Mouse (Mus musculus) olfactory bulb, adult 2 months (tissue): ENCODE data around the gene Mapk10. TPM values are rescaled to one million over a fixed set of nuclear protein-coding genes. Genes with fewer than 3 reads are reported as not detected.

Experiments
- H3K27ac ChIP-seq: fragments of 200-500 bp; 2 replicates; pipeline ENCODE4 v1.5.1; 2012; ENCODE audit warnings: low read depth, low read length; ENCODE audit not compliant: insufficient read depth
- H3K4me1 ChIP-seq: fragments of 200-500 bp; 2 replicates; pipeline ENCODE4 v1.6.1; 2012; ENCODE audit warnings: low read length; ENCODE audit not compliant: control insufficient read depth, insufficient read depth
- H3K4me3 ChIP-seq: fragments of 200-500 bp; 2 replicates; pipeline ENCODE4 v1.5.1; 2012; ENCODE audit warnings: mild to moderate bottlenecking, low read depth, low read length, moderate library complexity; ENCODE audit not compliant: insufficient read depth
- CTCF ChIP-seq: fragments of 200-500 bp; IDR thresholded peaks from 2 replicates; pipeline ENCODE4 v1.5.1; 2012; ENCODE audit warnings: low read depth, mild to moderate bottlenecking, low read length, moderate library complexity; ENCODE audit not compliant: insufficient read depth
- POLR2A ChIP-seq: fragments of 200-500 bp; IDR thresholded peaks from 2 replicates; pipeline ENCODE4 v1.6.1; 2012; ENCODE audit warnings: mild to moderate bottlenecking, low read depth, low read length, moderate library complexity; ENCODE audit not compliant: insufficient read depth
- WGBS: fragments of 180-500 bp; shearing (Covaris S2); methylation state at CpG from one replicate; pipeline ENCODE4 v1.1.7; 2018; 5-methylcytosine and 5-hydroxymethylcytosine counted together
- polyA plus RNA-seq: library from polyadenylated mRNA; stranded (reverse); fragments of >200 nt; gene quantifications from 2 replicates; pipeline ENCODE4 v1.2.4, GENCODE M21; 2012; ENCODE audit warnings: low replicate concordance; ENCODE audit not compliant: missing spikeins, insufficient read depth, insufficient read length

Gene Mapk10
- polyA plus RNA-seq, 1 experiment, result not detected

- WGBS, result 67% methylated on average over 4 of the region's 4 CpGs
- no peak overlapping the region for H3K27ac ChIP-seq
- no peak for TF ChIP-seq CTCF
- TF ChIP-seq POLR2A, result no peak
- no peak overlapping the region for H3K4me3 ChIP-seq
- H3K4me1 ChIP-seq, result no peaks in the 10 kb centered on the region
Measured at GRCm38 (mm10) chr5:103008894-103009293, 202.2 kb downstream of the Mapk10 start.

GRCm38 (mm10) chr5:103002116-103002515 lies 209.0 kb downstream of the Mapk10 start:
- TF ChIP-seq CTCF, result no peak
- no peak for TF ChIP-seq POLR2A
- H3K4me3 ChIP-seq, result no peak overlapping the region
- no peak overlapping the region for H3K27ac ChIP-seq
- no peaks in the 10 kb centered on the region for H3K4me1 ChIP-seq
- WGBS, result 73% methylated on average over 7 of the region's 7 CpGs

- Histone ChIP-seq H3K4me1 (no peaks in the 10 kb centered on the region), H3K27ac (no peak overlapping the region), H3K4me3 (no peak overlapping the region)
- TF ChIP-seq CTCF (no peak), POLR2A (no peak)
- WGBS, result 82% methylated on average over 6 of the region's 6 CpGs
Measured at GRCm38 (mm10) chr5:103000572-103000971, 210.6 kb downstream of the Mapk10 start.

- no peak for TF ChIP-seq POLR2A
- no peak for TF ChIP-seq CTCF
- WGBS, result 83% methylated on average over 7 of the region's 7 CpGs
- no peak overlapping the region for H3K4me3 ChIP-seq
- H3K4me1 ChIP-seq, result no peaks in the 10 kb centered on the region
- H3K27ac ChIP-seq, result no peak overlapping the region
Measured at GRCm38 (mm10) chr5:102998524-102998923, 212.6 kb downstream of the Mapk10 start.

GRCm38 (mm10) chr5:102997907-102998306 lies 213.2 kb downstream of the Mapk10 start:
- H3K4me1 ChIP-seq, result no peaks in the 10 kb centered on the region
- H3K4me3 ChIP-seq, result no peak overlapping the region
- H3K27ac ChIP-seq, result no peak overlapping the region
- TF ChIP-seq POLR2A (no peak), CTCF (no peak)
- 91% methylated on average over 11 of the region's 11 CpGs for WGBS

- no peak overlapping the region for H3K4me3 ChIP-seq
- 93% methylated on average over 7 of the region's 7 CpGs for WGBS
- H3K27ac ChIP-seq, result no peak overlapping the region
- H3K4me1 ChIP-seq, result no peaks in the 10 kb centered on the region
- TF ChIP-seq CTCF, result no peak
- no peak for TF ChIP-seq POLR2A
Measured at GRCm38 (mm10) chr5:102996331-102996730, 214.8 kb downstream of the Mapk10 start.

- H3K27ac ChIP-seq, result no peak overlapping the region
- no peak for TF ChIP-seq POLR2A
- TF ChIP-seq CTCF, result no peak
- no peak overlapping the region for H3K4me3 ChIP-seq
- no peaks in the 10 kb centered on the region for H3K4me1 ChIP-seq
Measured at GRCm38 (mm10) chr5:102995928-102996327, 215.2 kb downstream of the Mapk10 start.

- Histone ChIP-seq H3K4me3 (no peak overlapping the region), H3K27ac (no peak overlapping the region), H3K4me1 (no peaks in the 10 kb centered on the region)
- WGBS, result 85% methylated on average over 5 of the region's 5 CpGs
- no peak for TF ChIP-seq POLR2A
- TF ChIP-seq CTCF, result no peak
Measured at GRCm38 (mm10) chr5:102993951-102994350, 217.2 kb downstream of the Mapk10 start.

- TF ChIP-seq CTCF, result no peak
- TF ChIP-seq POLR2A, result no peak
- Histone ChIP-seq H3K4me3 (no peak overlapping the region), H3K4me1 (no peaks in the 10 kb centered on the region), H3K27ac (no peak overlapping the region)
- WGBS, result 56% methylated on average over 2 of the region's 2 CpGs
Measured at GRCm38 (mm10) chr5:102991691-102992090, 219.4 kb downstream of the Mapk10 start.

GRCm38 (mm10) chr5:102978382-102978781 lies 232.8 kb downstream of the Mapk10 start:
- Histone ChIP-seq H3K4me3 (no peak overlapping the region), H3K27ac (no peak overlapping the region), H3K4me1 (no peaks in the 10 kb centered on the region; the same call in 1 of the 2 replicates)
- TF ChIP-seq CTCF, result no peak
- TF ChIP-seq POLR2A, result no peak
- WGBS, result 69% methylated on average over 2 of the region's 2 CpGs

GRCm38 (mm10) chr5:102977138-102977537 lies 234.0 kb downstream of the Mapk10 start:
- H3K27ac ChIP-seq, result no peak overlapping the region
- no peaks in the 10 kb centered on the region; the same call in 1 of the 2 replicates for H3K4me1 ChIP-seq
- H3K4me3 ChIP-seq, result no peak overlapping the region
- 43% methylated on average over 6 of the region's 6 CpGs for WGBS
- TF ChIP-seq CTCF (no peak), POLR2A (no peak)
